Mouse (Mus musculus) thymus, postnatal 10 days (tissue): ENCODE measurements at regions not wholly inside any gene's neighbourhood (a gene's known extent, or its start where the extent isn't known, plus 50 kb on each side); places are given as distances from the start of the nearest gene placed in this dataset.

ENCODE experiments used
- DNase-seq, 2 experiments: peaks; one replicate each; pipeline ENCODE4 v3.0.0; 2021; ENCODE audit warnings: low spot score in 2 of 2

DNA sequence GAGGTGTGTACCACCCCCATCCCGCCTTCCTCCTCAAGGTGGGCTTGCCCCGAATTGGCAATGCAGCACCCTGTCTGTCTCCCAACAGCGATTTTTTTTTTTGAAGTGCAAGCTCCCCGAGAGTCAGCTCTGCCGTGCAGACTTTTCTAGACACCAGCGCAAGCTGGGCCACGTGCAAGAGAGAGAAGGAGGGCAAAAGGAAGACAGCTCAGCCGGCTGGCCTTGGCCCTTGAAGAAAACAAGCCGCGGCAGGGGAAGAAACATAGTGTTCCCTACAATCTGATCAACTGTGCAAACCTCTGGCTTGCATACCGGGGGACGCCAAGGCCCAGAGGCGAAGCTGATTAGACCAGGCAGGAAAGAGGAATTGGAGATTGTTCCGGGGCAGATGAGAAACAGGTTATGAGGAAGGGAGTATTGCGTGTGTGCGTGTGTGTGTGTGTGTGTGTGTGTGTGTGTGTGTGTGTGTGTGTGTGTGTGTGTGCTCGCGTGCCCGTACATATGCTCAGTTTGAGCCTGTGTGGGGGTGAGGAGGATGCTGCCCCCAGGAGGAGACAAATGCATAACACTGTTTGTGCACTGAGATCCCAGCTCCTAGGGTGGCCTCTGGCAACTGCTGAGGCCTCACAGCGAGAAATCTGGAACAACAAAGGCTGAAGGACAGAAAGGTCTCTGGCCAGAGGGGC lies 83.2 kb upstream of the Zfp648 start:
- peak; percentile 34 to 40 for DNase-seq

DNA sequence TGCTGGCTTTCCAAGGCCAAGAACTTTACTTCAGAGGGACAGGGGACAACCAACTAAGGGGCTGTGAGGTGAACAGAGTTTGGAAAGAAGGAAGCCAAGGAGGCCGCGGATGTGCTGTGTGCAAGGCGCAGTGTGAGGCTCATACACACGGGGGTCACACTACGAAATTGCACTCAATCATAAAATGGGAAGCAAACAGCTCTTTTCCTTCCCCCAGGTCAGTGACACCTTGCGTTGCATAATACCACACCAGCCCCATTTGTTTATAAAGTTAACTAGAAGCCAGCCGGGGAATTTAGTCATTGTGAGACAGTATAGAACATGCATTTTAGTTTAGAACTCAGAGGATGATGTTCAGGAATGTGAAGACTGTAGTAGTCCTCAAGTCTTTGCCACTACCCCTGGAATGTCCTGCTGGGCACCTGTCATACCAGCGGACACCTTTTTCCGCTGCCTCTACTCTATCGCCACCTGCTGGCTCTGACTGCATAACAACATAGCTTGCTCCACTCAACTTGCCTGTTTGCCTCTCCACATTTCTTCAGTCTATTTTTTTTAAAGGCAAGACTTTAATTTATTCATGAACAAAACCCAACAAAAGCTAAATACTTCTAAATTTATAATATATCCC lies 82.5 kb upstream of the Zfp648 start:
- DNase-seq: peak; percentile 21 to 74

DNA sequence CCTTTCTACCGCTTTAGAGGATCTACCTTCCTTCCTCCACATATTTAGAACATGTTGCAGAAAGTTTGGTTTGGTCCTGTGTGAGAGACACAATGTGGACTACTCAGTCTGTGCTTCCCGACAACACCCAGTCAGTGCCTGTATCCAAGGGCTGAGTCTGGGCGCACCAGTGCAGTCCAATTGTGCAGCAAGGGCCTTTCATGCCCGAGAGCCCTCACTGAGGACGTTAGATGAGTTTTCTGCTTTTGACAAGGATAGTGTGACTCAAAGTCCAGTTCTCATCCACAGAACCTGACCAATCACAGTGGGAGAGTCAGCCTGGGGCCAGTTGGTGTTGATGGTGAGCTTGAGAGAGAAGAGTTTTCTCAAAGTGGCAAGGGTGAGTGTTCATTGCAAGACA lies 81.4 kb upstream of the Zfp648 start:
- DNase-seq: no peak

DNA sequence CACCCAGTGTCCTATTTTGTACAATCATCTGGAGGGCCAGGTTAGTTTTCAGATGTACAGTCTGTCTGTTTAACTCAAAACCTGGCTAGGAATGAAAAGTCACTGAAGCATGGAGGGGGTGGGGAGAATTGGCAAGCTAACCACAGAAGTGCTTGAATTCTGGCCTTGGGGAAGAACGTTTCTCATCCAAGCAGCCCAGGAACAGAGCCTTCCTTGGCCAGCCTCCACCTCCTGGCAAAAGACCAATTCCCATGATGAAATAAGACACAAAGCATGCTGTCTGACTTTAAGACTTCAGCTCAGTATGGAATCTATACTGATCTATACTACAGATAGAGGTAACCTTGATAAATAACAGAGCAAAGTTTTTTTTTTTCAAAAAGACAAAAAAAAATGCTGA lies 80.3 kb upstream of the Zfp648 start:
- no peak for DNase-seq

DNA sequence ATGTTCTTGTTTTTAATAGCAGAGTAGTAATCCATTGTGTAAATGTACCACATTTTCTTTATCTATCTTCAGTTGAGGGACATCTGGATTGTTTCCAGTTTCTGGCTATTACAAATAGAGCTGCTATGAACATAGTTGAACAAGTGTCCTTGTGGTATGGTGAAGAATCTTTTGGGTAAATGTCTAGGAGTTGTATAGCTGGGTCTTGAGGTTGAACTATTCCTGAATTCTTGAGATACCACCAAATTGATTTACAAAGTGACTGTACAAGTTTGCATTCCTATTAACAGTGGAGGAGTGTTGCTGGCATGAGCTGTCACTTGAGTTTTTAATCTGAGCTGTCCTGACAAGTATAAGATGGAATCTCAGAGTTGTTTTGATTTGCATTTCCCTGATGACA lies 76.0 kb upstream of the Zfp648 start:
- no peak for DNase-seq

DNA sequence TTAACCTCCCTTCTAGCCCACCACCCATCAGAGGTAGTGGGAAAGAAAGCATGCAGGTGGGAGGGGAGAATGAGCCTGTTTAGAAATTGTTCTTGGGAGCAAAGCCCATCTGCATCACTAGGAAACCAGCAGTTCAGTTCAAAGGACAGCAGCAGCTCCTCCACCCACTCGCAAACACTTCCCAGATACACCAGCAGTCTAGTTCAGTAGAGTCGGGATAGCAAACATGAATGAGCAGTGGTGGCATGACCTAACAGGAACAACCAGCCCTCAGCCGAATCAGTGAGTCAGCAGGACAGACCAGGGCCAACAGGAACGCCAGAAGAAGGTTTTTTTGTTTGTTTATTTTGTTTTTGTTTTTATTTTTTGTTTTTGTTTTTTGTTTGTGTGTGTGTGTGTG lies 74.5 kb upstream of the Zfp648 start:
- DNase-seq: no peak

DNA sequence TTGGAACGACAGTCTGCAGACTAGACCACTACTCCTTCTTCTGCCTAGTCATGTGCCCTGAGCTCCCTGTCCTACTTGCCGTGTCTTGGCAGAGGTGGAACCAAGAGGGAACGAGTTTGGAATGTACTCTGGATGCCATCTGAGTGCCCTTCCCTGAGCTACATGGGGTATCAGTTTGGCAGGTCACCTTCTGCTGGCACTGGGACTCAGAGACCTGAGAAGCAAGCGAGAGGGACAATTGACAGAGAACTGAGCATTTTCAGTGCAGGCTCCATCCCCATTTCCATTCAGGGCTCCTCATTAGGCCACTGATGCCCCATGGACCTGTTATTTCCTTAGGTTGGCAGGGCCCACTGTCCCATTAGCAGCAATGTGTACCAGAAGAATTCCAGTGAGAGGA lies 61.5 kb upstream of the Zfp648 start:
- DNase-seq: no peak

DNA sequence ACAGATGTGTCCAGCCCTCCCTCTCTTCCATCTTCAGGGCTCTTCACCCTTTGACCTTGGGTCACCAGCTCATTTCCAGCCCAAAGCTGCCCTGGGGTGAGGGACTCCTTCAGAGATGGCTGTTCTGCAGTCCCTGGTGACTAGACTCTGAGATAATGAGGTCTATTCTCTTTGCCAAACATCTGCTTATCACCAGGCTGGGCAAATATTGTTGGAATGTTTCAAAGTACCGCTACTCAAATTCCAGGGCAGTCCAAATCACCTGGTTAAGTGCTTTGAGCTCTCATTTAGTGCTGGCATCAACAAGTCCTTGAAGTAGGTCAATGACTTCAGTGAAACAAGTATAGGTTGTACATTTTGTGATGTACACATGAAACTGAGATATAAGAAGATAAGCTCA lies 57.3 kb upstream of the Zfp648 start:
- DNase-seq: no peak

DNA sequence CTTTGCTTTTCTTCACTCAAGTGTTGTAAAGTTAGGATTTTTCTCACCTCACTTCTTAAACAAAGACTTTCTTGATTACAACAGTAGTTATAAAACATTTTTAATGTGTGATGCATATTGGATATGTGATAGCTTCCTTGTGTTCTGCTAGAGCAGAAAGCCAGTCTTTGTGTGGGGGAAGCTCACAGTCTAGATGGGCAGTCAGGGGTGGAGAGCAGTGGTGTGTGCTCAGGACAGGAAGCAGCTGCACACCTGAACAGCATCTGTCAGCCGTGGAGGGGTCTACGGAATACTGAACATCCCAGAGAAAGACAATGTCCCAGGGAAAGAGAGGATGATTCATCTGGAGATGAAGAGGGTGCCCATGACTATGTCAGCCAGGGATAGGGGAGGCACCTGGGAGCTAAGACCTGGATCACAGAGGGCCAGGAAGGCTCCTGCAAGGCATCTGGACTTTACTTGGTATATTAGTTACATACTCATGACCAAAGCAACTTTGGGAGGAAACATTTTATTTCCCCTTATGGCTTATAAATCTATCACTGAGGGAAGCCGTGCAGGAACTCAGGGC lies 53.9 kb upstream of the Zfp648 start:
- no peak for DNase-seq

DNA sequence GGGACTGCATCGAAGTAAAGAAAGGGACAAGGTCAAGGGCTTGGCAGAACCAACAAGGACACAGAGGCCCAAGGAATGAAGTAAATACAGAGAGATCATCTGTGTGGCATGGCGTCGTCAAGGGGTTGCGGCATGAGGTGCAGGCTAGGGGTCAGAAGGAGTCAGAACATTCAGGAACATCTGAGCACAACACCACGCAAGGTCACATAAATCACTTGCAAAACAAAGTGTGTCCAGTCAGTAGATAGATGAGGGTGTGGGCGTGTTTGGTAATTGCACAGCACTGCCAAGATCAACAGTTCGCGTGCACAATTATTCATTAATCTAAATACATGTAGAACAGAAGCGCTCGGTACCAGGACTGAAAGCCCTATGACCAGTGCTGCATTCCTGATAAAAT lies 52.0 kb upstream of the Zfp648 start:
- DNase-seq: no peak

DNA sequence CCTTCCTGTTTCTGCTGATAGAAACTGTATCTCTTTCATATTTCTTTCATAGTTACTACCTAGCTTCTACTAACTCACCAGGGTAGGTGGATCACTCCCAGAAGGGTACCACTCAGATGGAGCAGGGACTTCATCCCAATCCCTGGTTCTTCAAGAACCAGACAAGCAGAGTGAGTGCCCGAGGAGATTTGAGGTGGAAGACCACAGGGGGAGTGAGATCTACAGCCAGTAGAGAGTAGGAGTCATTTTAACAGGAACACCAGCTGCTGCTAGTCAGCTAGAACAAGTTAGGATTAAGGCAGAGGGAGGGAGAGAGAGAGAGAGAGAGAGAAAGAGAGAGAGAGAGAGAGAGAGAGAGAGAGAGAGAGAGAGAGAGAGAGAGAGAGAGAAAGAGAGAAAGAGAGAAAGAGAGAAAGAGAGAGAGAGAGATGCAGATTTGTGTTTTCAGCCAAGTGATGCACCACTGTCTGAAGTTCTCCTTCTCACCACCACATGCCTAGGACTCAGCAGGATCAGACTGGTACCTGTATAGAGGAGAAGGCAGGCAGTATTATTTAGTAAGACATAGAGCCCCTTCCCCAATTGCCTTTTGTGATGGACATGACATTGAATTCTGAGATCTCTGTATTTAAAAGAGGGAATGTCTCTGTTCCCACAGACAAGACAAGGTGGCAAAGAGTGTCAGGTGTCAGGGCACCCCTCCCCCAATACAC lies 51.4 kb upstream of the Zfp648 start:
- no peak for DNase-seq

DNA sequence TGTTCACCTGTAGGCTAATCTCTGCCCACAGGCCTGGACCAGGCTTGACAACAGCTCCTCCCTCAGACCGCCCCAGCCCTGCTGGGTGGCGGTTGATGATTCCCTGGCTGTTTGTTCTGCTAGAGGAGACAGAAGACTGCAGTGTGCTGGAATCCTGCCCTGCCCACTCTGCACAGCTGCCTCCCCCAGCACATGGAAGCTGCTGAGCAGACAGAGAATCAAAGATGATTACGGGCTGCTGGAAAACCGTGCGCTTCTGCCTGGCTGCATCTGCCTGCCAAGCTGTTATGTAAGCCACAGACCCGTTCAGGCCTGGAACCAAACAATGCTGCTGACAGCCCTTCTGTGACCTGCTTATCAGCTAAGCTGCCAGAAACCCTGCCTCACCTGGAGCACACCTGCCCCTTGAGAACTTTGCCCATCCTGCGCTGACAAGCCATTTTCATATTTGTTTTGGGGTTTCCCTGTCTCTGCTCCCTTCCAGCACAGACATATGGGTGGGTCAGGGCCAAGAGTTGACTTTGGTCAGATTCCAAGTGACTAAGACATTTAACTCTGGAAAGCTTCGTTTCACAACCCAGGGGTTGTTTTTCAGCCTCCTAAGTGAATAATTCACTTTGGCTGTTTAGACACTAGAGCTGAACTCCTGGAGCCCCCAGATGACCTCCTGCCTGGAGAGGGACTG lies 50.7 kb upstream of the Zfp648 start:
- DNase-seq: no peak
